Mouse (Mus musculus): ENCODE measurements at regions not wholly inside any gene's neighbourhood (a gene's known extent, or its start where the extent isn't known, plus 50 kb on each side); places are given as distances from the start of the nearest gene placed in this dataset.

DNA sequence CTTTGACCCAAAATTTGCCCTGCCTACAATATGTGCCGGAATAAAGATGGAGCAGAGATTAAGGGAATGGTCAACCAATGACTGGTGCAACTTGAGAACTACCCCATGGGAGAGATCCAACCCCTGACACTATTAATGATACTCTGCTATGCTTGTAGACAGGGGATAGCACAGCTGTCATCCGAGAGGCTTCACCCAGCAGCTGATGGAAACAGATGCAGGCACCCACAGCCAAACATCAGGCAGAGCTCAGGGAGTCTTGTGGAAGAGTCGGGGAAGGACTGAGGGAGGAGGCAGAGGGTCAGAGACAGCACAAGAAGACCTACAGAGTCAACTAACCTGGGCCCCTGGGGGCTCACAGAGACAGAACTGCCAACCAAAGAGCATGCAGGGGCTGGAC is 395.8 kb downstream of the Cd83 start:
- no peak for DNase-seq (ENCODE audit: low spot score in 2 of 2)

DNA sequence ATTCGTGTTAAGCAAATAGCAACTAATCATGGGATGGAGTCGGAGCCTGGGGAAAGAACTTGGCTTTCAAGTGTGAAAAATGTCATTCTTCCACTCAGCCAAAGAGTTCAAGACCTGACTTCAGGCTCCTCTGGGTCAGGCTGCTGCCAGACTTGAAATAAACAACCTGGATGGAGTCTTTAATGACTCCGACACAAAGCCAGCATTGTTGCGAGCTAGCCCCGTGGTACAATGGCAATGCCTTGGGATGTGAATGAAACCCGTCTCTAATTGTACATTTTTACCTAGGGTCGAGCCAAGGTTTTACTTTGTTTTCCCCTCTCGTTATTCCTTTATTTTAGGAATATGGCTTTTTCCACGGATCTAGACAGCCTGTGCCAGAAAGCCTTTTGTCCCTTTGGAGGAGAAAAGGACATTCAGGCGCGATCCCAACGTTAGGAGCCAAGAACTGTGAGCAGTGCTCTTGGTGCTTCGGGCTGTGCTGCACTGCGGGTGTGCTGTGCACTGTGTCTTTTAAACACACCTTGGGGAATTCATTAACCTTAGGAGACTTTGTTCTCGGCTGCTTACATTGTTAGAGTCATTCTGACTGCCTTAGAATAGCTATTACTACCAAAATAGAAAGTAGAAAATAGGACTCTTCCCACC is 398.1 kb downstream of the Cd83 start:
- no peak for DNase-seq (ENCODE audit: low spot score in 2 of 2)

DNA sequence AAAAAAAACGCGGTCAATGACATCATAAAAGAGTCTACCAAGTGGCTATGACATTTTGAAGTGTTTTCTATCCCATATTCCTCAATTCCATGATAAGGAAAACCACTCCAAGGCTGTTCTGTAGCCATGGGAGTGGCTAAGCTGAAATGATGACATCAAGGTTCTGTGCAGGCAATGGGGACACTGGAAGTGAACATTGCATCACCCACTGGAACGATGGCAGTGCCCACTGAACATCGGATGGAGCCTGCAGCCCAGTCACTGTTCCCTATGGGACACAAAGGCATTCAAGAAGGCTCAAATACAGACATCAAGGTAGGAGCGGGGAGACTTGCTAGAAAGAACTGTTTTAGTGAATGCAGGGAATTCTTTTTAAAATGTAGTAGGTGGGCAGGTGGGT is 410.8 kb downstream of the Cd83 start:
- no peak for DNase-seq (ENCODE audit: low spot score in 2 of 2)

DNA sequence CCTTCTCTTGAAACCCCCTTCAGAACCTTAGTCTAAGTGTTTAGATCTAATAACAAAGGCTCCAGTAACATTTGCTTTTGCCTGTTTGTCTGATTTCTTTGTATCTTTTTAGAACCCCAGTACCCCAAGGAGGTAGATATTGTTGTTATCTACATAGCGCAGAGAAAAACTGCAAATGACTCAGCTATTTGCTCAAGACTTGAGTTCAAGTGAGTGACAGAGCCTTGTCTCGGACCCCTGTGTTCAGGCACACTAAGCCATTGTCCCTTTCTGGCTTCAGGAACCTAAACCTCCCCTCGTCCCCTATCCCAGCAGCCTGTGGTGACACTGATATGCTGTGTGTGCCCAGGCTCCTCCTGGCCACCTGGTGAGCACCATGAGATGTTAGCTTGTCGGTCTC is 421.5 kb downstream of the Cd83 start:
- no peak for DNase-seq (ENCODE audit: low spot score in 2 of 2)

DNA sequence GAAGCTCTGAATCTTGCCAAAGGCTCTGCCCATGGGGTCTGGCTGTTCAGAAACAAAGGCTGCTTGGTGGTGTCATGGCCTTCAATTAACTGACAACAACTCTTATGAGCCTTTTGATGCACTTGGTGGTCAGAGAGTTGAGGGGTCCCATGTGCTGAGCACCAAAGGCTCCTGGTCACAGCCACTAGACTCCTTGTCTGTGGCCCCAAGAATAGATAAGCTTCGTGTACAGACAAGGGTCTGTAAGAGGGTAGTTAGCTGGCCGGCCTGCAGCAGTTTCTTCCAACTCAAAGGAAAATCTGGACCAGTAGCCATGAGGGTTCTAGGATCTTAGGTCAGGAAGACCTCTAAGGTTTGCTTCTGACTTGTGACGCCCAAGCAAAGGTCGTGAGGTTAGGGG is 421.9 kb downstream of the Cd83 start:
- DNase-seq (ENCODE audit: low spot score in 2 of 2), result no peak

DNA sequence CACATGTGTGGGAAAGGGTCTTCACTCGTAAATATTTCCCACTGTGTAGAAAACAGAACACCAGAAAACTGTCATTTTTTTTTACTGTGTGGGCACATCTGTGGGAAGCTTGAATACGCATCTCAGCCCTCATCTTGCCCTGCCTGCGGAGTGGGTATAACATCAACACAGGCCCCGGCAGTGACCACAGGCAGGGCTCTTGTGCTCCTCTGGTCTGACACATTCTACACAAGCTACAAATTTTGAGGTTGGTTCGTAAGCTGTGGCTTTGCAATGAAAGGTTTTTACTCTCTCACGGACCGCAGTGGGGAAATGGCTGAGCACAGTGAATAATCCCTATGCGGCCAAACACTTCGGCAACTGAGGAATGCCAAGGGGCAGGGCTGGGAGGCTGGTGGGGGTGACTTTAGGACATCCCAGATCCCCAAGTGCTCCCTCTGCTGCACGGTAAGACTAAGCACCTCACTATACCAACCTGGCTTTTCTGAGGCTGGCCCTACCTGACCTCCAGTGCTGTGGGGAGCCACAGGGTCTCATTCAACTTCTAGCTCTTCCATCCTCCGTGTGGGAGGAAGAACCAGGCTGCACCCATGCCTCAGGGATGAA is 422.9 kb downstream of the Cd83 start:
- DNase-seq (ENCODE audit: low spot score in 2 of 2), result no peak

DNA sequence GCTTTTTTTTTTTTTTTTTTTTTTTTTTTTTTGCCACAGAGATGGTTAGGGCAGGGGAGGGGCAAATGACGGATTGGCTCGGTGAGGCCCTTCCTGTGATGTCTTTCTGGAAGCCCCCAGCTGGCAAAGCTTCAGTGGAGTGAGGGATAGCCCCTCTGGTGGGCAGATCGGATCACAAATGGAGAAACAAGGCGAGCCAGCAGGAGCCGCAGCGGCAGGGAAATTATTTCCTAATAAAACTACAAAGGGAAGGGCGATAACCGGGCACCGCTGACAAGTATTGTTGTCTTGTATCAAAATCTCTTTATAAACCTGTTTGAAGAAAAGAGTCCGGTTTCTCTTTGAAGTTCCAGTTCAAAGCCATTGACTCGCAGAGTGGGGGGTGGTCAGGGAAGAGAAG is 424.5 kb downstream of the Cd83 start:
- DNase-seq (ENCODE audit: low spot score in 2 of 2), result no peak

DNA sequence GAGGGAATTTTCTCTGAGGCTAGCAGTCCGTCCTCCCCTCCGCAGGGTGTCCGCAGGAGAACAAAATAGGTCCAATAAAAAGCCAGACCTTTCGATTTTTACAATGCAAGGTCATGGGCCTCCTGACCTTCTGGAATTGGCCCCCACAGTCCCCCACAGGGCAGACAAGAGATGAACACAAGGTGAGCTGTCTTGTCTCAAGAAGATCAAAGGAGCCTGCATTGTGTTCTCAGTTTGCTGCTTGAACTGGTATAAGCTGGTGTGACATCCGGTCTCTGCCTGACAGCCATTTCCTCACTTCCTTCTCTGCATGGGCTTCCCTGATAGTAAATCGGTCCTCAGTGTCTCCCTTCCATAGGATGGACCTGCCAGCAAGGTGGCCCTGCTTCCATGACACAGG is 425.5 kb downstream of the Cd83 start:
- DNase-seq (ENCODE audit: low spot score in 2 of 2), result no peak

DNA sequence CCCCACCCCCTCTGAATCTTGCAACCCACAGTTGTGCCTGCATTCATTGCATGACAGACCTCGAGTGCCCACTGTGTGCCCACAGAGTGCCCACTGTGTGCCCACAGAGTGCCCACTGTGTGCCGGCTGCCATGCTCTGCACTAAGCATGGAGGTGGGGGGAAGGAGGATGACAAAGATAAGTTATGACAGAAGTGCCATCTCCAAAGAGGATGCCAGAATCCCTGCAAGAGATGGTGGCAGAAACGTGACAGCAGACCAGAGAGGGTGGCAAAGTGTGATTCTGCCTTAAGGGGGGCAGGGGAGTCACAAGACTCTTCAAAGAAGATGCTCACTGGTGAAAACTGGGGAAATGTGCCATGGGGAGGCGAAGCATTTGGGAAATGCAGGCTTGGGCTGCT is 427.8 kb downstream of the Cd83 start:
- no peak for DNase-seq (ENCODE audit: low spot score in 2 of 2)

DNA sequence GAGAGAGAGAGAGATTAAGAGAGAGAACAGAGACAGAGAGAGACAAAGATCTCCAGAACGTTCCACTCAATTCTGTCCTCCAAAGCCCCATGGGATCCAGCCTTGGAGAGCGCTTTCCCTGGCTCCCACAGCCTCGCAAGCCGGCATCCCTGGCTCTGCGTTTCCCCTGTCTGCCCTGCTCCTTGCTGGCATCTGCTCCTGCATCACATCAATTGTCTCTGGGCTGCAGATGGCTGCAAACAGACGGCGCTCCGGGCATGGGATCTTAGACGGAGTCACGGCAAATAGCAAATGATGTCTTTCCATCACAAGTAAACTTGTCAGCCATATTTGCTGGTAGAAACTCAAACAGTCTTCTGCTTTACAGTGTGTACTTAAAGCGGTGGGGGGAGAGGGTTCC is 428.4 kb downstream of the Cd83 start:
- no peak for DNase-seq (ENCODE audit: low spot score in 2 of 2)

DNA sequence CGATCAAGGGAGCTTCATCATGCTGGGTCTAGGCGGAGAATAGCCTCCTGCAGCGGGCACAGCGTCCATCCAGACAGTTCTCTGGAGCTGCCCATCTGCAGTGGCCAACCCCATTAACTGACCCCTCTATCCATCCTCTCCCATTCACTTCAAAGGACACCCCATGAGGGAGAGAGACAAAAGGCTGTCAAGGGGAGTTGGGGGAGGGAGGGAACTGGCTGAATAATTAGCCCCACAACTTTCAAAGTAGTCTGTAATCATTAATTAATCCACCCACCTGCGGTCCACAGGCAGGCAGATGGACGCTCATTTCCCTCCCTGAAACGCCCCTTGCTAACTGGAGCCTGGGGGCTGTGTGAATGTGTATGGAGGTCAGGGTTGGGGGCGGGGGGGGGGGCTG is 433.7 kb downstream of the Cd83 start:
- DNase-seq (ENCODE audit: low spot score in 2 of 2), result no peak

DNA sequence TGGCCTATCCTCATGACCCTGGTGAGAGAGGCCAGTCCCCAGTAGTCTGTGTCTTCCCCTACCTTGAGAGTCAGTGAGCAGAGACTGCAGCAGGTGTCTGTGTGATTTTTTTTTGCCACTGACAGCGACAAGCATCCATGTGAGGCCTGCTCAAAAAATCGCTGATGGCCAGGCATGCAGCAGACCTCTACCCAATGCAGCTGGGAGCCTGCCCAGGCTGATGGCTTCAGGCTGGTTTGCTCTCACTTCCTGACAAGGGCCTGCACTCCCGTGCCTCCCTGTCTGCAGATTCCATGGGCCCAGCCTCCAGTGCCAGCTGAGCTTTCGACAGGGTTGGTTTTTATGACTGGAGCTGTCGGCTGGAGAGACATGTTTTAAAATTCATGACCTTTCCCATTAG is 437.1 kb downstream of the Cd83 start:
- DNase-seq (ENCODE audit: low spot score in 2 of 2), result no peak

DNA sequence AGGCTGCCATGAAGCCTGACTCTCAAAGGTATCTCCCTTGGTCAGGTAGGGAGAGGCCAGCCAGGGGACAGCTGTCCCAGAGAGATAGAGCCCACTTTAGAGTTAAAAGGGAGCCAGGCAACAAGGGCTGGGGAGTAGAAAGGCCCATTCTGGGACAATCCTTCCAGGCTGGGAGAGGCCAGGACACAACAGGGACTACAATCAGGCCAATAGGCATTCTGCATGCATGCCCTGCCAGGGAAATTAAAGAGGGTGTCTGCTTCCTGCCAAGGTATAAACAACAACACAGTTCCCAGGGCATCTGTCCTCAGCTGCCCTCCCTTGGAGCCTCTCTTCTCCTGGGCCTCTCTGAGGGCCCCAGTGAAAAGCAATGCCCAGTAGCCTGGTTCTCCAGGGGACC is 437.8 kb downstream of the Cd83 start:
- DNase-seq (ENCODE audit: low spot score in 2 of 2), result no peak

DNA sequence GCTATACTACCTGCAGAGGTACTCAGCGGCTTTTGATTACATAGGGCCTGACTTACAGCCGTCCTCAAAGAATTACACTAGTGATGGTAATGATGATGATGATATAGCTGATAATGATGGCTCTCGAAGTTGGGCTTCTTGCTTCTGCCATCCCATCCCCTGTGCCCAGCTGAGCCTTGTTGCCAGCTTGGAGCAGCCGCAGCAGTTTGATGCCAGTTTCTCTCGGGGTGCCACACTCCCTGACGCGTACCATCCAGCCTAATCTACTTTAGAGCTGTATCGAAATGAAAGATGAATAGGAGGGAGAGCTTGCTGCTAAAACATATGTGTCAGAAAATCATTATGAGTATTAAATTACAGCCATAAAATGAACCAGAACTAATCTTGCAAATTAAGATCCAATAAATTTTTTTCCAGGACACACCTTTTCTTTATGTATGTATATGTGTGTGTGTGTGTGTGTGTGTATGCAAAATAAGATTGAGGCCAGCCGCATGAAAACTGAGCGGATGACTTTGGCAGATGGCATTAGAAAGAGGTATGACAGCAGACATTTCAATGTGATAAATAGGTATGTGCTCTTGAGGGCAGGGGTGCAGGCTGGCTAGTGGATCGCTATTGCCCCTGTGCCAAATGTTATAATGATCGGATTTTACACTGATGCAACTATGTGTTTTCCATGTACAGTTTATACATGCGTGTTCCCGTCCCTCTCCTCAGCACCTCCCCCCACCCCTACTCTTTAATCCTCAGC is 443.3 kb downstream of the Cd83 start:
- DNase-seq (ENCODE audit: low spot score in 2 of 2), result no peak

DNA sequence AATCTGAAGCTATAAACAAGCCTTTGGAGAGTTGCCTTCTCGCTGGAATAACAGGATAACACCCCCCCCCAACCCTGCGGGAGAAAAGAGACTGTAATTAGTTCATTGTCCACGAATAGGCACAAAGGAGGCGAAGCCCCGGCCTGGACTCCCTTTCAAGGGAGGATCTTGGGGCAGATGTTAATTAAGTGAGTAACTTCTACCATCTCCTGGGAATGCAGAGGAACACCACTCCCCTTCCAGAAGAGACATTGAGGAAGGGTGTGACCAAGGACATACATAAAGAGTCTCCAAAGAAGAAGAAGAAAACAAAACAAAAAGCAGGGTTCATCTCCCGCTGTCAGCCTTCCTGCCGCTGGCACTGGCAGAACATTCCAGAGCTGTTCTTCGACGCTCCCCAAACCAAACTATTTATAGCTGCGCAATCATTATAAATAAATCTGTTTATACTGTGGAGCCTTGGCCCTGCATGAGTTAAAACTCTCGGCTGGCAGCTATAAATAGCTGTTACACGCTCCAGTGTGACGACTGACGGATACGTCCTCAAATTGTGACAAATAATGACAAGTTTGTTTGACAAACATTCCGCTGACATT is 444.1 kb downstream of the Cd83 start:
- DNase-seq (ENCODE audit: low spot score in 2 of 2), result no peak

DNA sequence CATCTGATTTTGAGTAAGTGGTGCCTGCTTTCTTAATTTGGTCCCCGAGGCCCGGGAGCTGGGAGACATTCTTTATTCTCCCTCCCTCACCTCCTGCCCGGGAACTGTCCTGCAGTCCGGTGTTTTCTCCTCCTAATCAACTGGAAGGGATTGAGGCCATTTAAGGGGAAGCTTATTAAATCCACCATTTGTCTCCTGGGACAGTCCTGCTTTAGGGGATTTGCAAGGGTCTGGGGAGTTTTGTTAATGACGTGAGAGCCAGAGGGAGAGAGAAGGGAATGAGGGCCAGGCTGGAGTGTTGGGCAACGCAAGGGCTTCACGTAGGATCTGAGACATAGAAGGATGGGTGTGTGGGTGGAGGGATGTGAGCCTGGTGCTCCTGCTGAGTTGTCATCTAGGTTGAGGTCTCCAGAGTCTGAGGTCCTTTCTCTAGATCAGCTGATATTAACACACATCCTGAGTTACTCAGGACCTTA is 444.6 kb downstream of the Cd83 start:
- no peak for DNase-seq (ENCODE audit: low spot score in 2 of 2)

DNA sequence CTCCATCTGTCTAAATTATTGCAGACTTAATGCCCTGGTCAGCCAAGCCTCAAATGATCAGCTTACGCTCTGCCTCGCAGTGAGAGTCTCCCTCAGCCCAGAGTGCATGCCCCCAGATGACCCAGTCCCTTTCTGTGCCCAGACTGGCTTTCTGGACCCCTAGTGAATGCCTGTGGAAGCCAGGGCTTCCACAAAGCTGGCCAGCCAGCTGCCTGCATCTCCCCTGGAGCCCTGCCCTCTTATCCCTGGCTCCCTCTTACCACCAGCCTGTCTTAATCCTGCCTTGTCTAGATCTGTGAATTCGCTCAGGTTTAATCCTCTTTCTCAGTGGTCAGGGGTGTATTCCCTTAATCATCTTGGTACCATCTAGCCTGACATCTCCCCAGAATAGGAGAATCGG is 446.8 kb downstream of the Cd83 start:
- DNase-seq (ENCODE audit: low spot score in 2 of 2), result no peak

DNA sequence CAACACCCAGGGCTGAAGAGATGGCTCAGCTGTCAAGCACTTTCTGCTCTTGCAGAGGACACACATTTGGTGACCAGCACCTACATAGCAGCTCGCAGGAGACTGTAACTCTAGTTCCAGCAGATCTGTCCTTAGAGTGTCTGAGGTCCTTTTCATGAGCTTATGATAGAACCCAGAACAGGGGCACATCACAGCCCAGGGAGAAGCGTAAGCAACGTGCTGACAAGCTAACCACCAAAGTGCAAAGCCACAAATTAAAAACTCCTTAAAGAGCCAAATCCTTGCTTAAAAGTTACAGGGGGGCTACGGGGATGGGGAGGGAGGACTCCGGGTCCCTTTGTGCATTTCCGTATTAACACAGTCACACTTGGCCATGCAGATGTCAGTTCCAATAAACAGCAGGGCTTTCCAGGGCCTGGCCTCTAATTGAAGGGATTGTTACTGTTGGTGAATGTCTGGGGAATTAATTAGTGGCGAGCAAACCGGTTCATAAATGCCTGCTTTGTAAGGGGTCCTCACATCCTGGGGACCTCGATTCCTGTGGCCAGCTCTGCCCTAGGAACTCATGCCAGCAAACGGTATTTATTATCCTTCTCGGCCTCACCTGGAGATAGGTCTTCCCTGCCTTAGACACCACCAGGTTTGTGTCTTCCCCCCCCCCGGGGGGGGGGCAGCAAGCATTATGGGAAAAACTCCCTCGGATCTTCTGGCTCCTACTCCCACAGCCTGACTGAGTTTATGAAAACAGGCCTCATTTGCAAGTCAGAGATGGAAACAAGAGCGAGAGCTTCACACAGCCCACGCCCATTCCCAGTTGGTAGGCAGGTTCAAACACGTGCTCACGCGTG is 447.5 kb downstream of the Cd83 start:
- no peak for DNase-seq (ENCODE audit: low spot score in 2 of 2)

DNA sequence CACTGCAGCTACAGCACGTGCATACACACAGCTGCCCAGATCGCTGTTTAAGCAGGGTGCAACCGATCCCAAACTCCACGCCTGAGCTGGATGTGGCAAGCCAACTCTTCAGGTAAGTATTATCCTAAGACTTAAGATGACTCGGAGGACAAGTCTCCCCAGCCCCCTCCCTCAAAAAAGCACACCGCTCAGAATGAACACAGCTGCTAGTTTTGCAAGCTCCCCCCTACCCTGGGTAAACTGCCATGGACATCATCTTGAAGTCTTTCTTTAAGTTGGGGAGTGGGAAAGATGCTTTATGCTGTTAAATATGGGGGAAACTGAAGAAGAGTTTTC is 448.1 kb downstream of the Cd83 start:
- no peak for DNase-seq (ENCODE audit: low spot score in 2 of 2)

DNA sequence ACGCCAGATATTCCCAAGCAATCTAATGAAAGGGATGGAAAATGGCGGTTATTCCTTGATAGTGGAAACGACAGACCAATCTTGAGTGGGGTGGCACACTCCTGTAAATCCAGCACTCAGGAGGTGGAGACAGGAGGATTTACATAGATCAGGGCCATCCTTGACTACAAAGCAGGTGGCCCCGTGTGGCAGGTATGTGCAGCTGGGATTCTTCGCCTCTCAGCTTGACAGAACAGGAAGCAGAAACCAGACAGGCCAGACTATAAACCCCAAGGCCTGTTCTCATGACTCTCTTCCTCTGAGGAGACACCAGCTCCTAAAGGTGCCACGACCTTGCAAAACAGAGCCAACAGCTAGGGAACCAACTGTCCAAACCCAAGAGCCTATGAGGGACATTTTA is 449.7 kb downstream of the Cd83 start:
- no peak for DNase-seq (ENCODE audit: low spot score in 2 of 2)

DNA sequence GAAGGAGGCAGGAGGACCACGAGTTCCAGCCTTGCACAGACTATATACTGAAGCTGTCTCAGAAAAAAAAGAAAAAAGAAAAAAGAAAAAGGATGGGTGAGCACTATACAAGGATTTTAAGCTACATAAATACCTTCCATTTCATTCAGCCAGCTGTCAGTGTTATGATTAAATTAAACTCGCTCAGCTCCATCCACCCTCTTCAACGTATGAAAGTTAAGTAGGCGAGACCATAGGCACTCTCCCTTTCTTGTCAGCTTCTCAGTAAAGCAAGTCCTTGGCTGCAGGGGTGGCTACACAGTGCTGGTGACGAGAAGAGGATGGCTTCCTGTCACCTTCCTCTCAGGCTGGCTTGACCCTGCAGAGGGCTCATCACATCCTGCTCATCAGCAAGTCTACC is 450.7 kb downstream of the Cd83 start:
- no peak for DNase-seq (ENCODE audit: low spot score in 2 of 2)

DNA sequence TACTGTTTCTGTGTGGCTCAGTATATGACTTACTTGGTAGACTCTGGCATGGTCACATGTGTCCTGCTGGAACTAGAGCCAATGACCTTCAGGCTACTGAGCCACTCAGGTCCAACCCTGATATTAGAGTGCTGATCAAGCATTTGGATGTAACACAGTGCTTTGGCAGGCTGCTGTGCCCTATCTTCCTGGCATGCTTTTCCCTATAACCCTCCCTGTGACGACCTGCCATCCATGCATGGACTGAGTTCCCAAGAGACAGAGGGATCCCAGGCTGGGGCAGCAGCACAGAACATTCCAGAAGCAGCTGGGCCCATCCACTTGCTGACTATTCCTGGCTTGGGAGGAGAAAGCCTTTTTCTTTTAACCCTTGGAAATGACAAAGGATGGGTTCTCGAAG is 451.4 kb downstream of the Cd83 start:
- no peak for DNase-seq (ENCODE audit: low spot score in 2 of 2)
